Mouse (Mus musculus) heart, adult 2 months (tissue): ENCODE measurements around the gene H2afy. TPM values are rescaled to one million over a fixed set of nuclear protein-coding genes. Genes with fewer than 3 reads are reported as not detected.
A peak's percentile ranks its signal among the peaks of the same experiment; 100 is the strongest.

Experiments used
- DNase-seq, 2 experiments: peaks; one replicate each; pipeline ENCODE4 v3.0.0; 2021
- H3K27ac ChIP-seq: fragments of 200-600 bp; 2 replicates; pipeline ENCODE4 v1.8.1; 2022
- H3K27me3 ChIP-seq: fragments of 200-500 bp; 2 replicates; pipeline ENCODE4 v1.6.1; 2012; ENCODE audit warnings: mild to moderate bottlenecking, low read length, inconsistent platforms, mixed read lengths; ENCODE audit not compliant: control insufficient read depth, insufficient read depth
- H3K36me3 ChIP-seq: fragments of 200-500 bp; 2 replicates; pipeline ENCODE4 v1.6.1; 2012; ENCODE audit warnings: low read length, inconsistent platforms; ENCODE audit not compliant: control insufficient read depth, insufficient read depth
- H3K4me1 ChIP-seq: fragments of 200-500 bp; 2 replicates; pipeline ENCODE4 v1.6.1; 2011; ENCODE audit warnings: low read length; ENCODE audit not compliant: control insufficient read depth, insufficient read depth
- H3K4me3 ChIP-seq: fragments of 200-600 bp; 2 replicates; pipeline ENCODE4 v1.8.1; 2022
- H3K79me2 ChIP-seq: fragments of 200-500 bp; replicated peaks from 2 replicates; pipeline ENCODE4 v1.6.1; 2012; ENCODE audit warnings: mild to moderate bottlenecking, inconsistent platforms, low read length, moderate library complexity, mixed read lengths; ENCODE audit not compliant: control insufficient read depth, insufficient read depth
- H3K9ac ChIP-seq: fragments of 200-500 bp; 2 replicates; pipeline ENCODE4 v1.6.1; 2012; ENCODE audit warnings: low read depth, mild to moderate bottlenecking, control low read depth, inconsistent platforms, low read length, mixed read lengths
- CTCF ChIP-seq: fragments of 200-600 bp; IDR thresholded peaks from 2 replicates; pipeline ENCODE4 v1.8.1; 2022; ENCODE audit warnings: antibody characterized with exemption, mild to moderate bottlenecking, moderate library complexity
- EP300 ChIP-seq: fragments of 200-500 bp; IDR thresholded peaks from 2 replicates; pipeline ENCODE4 v1.6.1; 2011; ENCODE audit warnings: low read depth, low read length, control low read depth; ENCODE audit not compliant: insufficient read depth
- POLR2A ChIP-seq: fragments of 200-500 bp; IDR thresholded peaks from 2 replicates; pipeline ENCODE4 v1.6.1; 2011; ENCODE audit warnings: mild to moderate bottlenecking, low read depth, low read length, control low read depth; ENCODE audit not compliant: insufficient read depth
- WGBS: fragments of 180-500 bp; shearing (Covaris S2); methylation state at CpG from one replicate; pipeline ENCODE4 v1.1.7; 2018; 5-methylcytosine and 5-hydroxymethylcytosine counted together
- intact Hi-C: fragments of 180-260 bp; cut with DNase I; formaldehyde crosslinking; loops from one replicate; pipeline ENCODE4 v1.15.1; 2025
- polyA plus RNA-seq: library from polyadenylated mRNA; depleted of rRNA; stranded (reverse); fragments of >200 nt; gene quantifications from 2 replicates; pipeline ENCODE4 v1.2.3, GENCODE M21; 2012
- total RNA-seq, 2 experiments: library from RNA; stranded (reverse); gene quantifications; 2 replicates each; pipeline ENCODE4 v1.2.3; 2021

Gene H2afy
- total and polyA plus RNA-seq, 3 experiments, result 34.9 to 49.6 (median 43.3) TPM

- Histone ChIP-seq H3K4me1 (no peaks in the 10 kb centered on the region), H3K4me3 (no peak overlapping the region), H3K36me3 (no peaks in the 10 kb centered on the region), H3K79me2 (no peaks in the 10 kb centered on the region), H3K9ac (no peak overlapping the region), H3K27ac (no peak overlapping the region), H3K27me3 (no peaks in the 10 kb centered on the region)
- TF ChIP-seq POLR2A (no peak), EP300 (no peak), CTCF (no peak)
- WGBS, result 66% methylated on average over 7 of the region's 7 CpGs
- intact Hi-C loops, result loop anchor here (5.0 kb wide), 2 partner anchors 61 to 81 kb away; no protein-coding TSS in a partner anchor
- DNase-seq, result no peak
Observed at GRCm38 (mm10) chr13:56152773-56153460, 16.8 kb upstream of the H2afy start.

DNA sequence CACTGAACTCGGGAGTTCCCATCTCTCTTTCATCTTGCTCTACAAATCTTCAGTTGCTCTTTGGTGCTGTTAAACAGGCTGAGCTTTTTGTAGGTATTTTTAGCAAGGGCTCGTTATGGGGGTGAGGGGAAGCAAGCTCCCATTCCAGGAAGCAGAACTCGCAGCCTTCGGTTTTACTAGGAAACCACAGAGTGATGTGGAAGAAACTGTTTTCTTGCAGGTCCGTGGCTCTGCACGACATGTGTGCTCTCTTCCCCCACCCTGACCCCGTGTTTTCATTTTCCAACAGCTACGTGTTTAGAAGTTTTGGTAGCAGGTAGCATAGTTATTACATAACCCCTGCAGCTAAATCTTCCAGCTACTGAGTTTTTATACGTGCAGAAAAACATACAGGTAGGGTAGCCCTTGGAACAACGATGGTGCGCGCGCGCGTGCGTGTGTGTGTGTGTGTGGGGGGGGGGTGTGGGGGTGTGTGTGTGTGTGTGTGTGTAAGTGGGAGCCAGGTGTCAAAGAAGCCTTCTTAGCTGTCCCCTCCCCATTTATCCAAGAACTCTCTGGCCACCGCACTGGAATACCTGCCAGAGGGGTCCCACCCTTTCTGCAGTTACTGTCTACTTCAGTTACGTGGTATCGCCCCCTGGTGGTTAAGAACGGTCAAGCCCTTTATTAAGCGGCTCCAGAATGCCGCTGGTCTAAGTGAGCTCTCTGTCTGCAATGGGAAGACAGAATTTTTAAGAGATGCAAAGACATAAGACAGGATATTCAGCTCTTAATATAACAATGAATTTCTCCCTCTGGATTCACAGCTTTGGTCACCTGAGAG lies 15.5 kb upstream of the H2afy start:
- DNase-seq, result peak in 1 of 2 experiments; percentile 58

DNA sequence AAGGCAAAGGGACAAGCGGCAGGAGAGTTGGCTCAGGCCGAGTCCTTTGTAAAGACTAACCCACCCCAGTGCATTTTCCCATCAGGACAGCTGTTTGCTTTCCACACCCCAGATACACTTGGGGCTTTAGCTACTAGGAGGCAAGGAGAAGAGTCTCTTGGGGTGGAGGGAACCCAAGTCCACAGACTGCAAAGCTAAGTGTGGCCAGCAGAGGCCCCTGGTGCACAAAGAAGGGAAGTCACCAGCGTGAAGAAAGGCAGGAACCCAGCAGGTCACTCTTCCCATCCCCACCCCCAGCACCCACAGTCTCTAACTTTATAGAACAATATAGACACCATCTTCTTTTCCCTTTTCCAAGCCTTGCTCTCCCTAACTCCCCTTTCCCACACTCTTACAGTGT lies 9.4 kb upstream of the H2afy start:
- no peak for DNase-seq
- H3K4me3 ChIP-seq, result no peak overlapping the region
- no peaks in the 10 kb centered on the region for H3K27me3 ChIP-seq
- no peaks in the 10 kb centered on the region for H3K79me2 ChIP-seq
- no peak overlapping the region for H3K9ac ChIP-seq
- peak; percentile 57 for TF ChIP-seq CTCF
- no peak for TF ChIP-seq POLR2A
- no peak overlapping the region for H3K27ac ChIP-seq
- WGBS, result 35% methylated on average over 3 of the region's 3 CpGs
- no peaks in the 10 kb centered on the region for H3K36me3 ChIP-seq
- intact Hi-C loops, result no loop called here
- no peaks in the 10 kb centered on the region for H3K4me1 ChIP-seq

More for the DNA sequence above, 15.5 kb upstream of the H2afy start:
- no peak overlapping the region for H3K27ac ChIP-seq
- TF ChIP-seq CTCF (peak; percentile 85), POLR2A (no peak)
- H3K9ac ChIP-seq, result no peak overlapping the region; the same call in 1 of the 2 replicates
- no peaks in the 10 kb centered on the region for H3K36me3 ChIP-seq
- WGBS, result 35% methylated on average over 22 of the region's 22 CpGs
- no peaks in the 10 kb centered on the region for H3K79me2 ChIP-seq
- 0 out of 2 replicates have a peak overlapping the region, but pooled peaks have one; percentile 7 for H3K4me3 ChIP-seq
- no peaks in the 10 kb centered on the region for H3K4me1 ChIP-seq
- intact Hi-C loops, result loop anchor here (5.0 kb wide), 2 partner anchors 59 to 79 kb away; no protein-coding TSS in a partner anchor
- H3K27me3 ChIP-seq, result no peaks in the 10 kb centered on the region

DNA sequence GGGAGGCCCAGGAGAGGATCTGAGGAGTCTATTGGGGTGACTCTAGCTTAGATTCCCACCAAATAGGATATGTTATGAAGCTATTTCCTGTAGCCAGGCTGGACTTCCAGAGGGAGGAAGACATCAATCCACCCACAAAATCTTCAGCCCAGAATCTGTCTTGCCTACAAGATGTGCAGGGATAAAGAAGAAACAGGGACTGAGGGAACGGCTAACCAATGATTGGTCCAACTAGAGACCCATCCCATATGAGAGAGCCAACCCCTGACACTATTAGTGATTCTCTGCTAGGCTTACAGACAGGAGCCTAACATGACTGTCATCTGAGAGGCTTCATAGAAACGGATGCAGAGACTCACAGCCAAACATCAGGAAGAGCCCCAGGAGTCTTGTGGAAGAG lies 7.9 kb upstream of the H2afy start:
- H3K36me3 ChIP-seq, result no peaks in the 10 kb centered on the region
- no peak overlapping the region for H3K27ac ChIP-seq
- intact Hi-C loops, result no loop called here
- H3K79me2 ChIP-seq, result no peaks in the 10 kb centered on the region
- H3K9ac ChIP-seq, result no peak overlapping the region
- no peak for TF ChIP-seq POLR2A
- TF ChIP-seq EP300, result no peak
- no peak for TF ChIP-seq CTCF
- DNase-seq, result no peak
- no peaks in the 10 kb centered on the region for H3K27me3 ChIP-seq
- 49% methylated on average over 2 of the region's 2 CpGs for WGBS
- H3K4me1 ChIP-seq, result no peaks in the 10 kb centered on the region
- H3K4me3 ChIP-seq, result no peak overlapping the region

- WGBS, result 45% methylated on average over 7 of the region's 7 CpGs
- no peak overlapping the region for H3K9ac ChIP-seq
- no peak for DNase-seq
- no peak overlapping the region for H3K4me3 ChIP-seq
- no peaks in the 10 kb centered on the region for H3K79me2 ChIP-seq
- no peak for TF ChIP-seq EP300
- TF ChIP-seq CTCF, result no peak
- H3K27me3 ChIP-seq, result no peaks in the 10 kb centered on the region
- H3K36me3 ChIP-seq, result no peaks in the 10 kb centered on the region
- intact Hi-C loops, result no loop called here
- H3K4me1 ChIP-seq, result no peaks in the 10 kb centered on the region
- no peak overlapping the region for H3K27ac ChIP-seq
Observed at GRCm38 (mm10) chr13:56143151-56143513, 7.0 kb upstream of the H2afy start.
